Mouse (Mus musculus) mouse trophoblast stem cell (cell line): ENCODE measurements around the gene Gm21876.
"Not testable (repeated sequence)": the region's sequence is repeated elsewhere in the genome, so short reads cannot be mapped to it uniquely, and the experiment has no call there.

Experiments used
- in situ Hi-C, 2 experiments: fragments of 300-500 bp; cut with MseI, MboI; formaldehyde crosslinking; loops; 2 replicates in 1 of 2; 3 replicates in 1 of 2; pipeline ENCODE4 v1.15.1; 2025

Gene Gm21876

DNA sequence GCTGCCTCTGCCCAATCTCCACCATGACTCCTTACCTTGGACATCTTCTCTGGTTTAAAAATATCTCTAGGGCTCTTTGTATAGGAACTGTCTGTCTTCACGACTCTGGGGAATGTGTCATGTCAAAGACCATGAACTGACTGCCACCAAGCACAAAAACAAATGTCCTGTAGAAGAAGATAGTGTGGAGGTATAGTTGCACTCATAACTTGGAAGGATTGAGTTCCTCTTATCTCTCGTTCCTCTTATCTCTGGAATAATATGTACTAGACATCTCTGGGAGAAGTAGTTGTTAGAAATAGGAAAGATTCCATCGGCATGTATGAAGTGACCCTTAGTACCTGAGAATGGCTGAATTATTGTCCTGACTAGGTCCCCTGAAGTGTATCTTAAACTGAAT, at the start of gene Gm21876:
TSS of gene Gm21876 (minus strand) at position 101 of the 400 bp plus-strand sequence.
- in situ Hi-C loops = no loop called here

DNA sequence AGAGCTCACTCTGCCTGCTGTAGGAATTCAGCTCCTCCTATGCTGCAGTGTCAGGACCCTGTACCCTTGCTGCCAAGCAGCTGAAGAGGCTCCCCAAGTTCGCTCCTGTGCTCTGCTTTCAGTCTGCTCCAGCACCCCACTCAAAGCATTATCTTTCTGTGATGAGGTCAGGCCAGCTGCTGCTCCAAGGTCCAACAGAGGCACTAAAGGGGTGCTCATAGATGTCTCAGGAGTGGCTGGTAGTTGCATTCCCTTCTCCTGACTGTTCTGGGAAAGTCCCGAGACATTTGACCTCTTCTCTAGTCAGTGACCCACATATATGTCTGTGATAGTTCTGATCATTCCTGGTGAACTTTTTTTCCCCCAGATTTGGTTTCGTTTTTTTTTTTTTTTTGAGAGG, 45.0 kb upstream of the Gm21876 start:
- in situ Hi-C loops = no loop called here

DNA sequence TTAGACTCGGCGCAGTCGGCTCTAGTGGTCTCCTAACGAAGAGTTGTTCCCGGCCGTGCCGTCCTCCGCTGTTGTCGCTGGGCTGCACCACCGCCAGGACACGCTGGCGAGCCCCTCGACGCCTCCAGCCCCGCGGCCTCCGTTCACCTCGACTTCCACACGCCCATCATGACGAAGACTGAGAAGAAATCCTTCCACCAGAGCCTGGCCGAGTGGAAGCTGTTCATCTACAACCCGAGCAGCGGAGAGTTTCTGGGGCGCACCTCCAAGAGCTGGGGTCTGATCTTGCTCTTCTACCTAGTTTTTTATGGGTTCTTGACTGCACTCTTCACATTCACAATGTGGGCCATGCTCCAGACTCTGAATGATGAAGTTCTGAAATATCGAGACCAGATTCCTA, 28.8 kb downstream of the Gm21876 start:
- in situ Hi-C loops = not testable (repeated sequence)
